ENCODE assay signal across 8 mouse cellular contexts in the genomic region with DNA sequence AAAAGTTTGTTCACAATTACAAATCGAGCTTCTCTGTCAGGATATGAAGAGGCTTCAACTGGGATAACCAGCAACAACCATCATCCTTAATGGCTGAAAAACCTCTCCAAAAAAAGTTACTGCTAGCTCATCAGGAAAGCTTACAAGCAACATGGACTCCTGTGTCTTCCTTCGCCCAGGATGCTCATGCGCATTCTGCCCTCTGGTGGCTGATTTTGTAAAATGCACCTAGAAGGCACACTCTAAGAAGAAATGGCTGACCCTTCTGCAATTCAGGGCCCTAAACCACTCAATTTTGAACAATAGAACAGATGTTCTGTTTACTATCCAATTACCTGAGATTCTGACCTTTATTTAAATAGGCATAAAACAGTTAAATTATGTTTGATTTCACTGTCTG.
DNase-seq lines count a peak whose midpoint lies in the region; ATAC-seq lines count a peak whose summit lies in the region.

No protein-coding gene starts in this region.

- DNase-seq in cerebellum, adult 18-20 months, result peak; percentile 22 to 29
- DNase-seq in 416B (ENCODE audit: low read depth), result peak; percentile 65
- peak; percentile 39 to 55 for DNase-seq in adrenal gland, postnatal 36 days
- peak; percentile 53 for DNase-seq in kidney, postnatal 14 days
- peak; percentile 18 to 32 for DNase-seq in lung, adult 18-20 months
- peak; percentile 76 to 81 for DNase-seq in right cerebral cortex, postnatal 10 days (ENCODE audit: low spot score in 2 of 2)

- no peak; the same call in 1 of the 2 replicates for ATAC-seq in cerebellum, adult (ENCODE audit: insufficient number of reproducible peaks, low FRiP score, low TSS enrichment)
- ATAC-seq in erythroid progenitor cell, adult 5-6 weeks (replicated peaks; ENCODE audit: low FRiP score, poor library complexity, severe bottlenecking), result peak; percentile 52; the same call in 1 of the 2 replicates

Comparison
In these comparisons a context has a peak if more than half of its experiments do, and no peak if none do; other contexts are left out.
1. DNase-seq: peak in every context shown above with its lines; median percentile 78 in right cerebral cortex, postnatal 10 days; 65 in 416B; 53 in kidney, postnatal 14 days; 47 in adrenal gland, postnatal 36 days; 26 in cerebellum, adult 18-20 months; 25 in lung, adult 18-20 months.